Mouse (Mus musculus): ENCODE results near the gene Qars.

GRCm38 (mm10) chr9:108489702-108490558 lies 17.6 kb upstream of the Qars start:
- TF ChIP-seq CTCF (IDR thresholded peaks at IDR 0.05; ENCODE audit: low read depth, low read length) (no peak), GATA1 (IDR thresholded peaks at IDR 0.05; ENCODE audit: borderline replicate concordance, low read length) (no peak), POLR2AphosphoS5 (IDR thresholded peaks at IDR 0.05; ENCODE audit: insufficient replicate concordance, low read depth, low read length) (no peak)

Data from G1E (cell line).